Mouse (Mus musculus): ENCODE data around the gene S100a11. TPM values are rescaled to one million over a fixed set of nuclear protein-coding genes. Genes with fewer than 3 reads are reported as not detected.

Gene S100a11
- total and polyA plus RNA-seq, 3 experiments: 47.2 to 468 (median 75.2) TPM

DNA sequence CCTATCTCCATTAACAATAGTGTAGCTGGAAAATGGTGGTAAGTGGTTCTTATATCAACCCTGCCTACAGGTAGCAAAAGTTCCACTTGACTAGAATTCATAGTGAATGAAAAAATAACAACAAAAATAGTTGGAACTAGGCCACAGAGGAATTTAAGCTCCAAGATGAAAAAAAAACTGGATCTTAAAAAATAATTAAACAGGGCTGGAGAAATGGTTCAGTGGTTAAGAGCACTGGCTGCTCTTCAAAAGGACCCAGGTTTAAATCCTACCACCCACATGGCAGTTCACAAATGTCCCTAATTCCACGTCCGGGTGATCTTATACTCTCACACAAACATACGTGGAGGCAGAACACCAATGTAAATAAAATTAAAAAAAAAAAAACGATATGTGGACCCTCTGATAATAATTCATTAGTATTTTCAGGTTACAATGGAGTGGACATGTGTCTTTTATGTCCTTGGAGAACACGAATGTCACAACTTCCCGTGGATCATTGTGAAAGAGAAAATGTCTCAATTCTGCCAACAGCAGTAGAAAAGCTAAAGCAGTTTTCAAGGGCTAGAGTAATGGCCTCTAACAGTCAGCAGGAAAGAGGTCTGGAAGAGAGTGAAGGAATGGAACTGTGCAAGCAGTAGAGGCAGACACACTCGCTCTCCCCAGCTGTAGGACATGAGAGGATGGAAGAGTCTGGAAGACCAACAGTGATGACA is 7.7 kb upstream of the S100a11 start:
- in situ Hi-C loops (cut with MboI; ENCODE audit: low pct_ligation_motif_present, low pct_unique_long_range_greater_than_20kb, low sequenced_read_pairs) (no loop called here), dilution Hi-C loops (cut with MboI; ENCODE audit: extremely low pct_ligation_motif_present, extremely low pct_unique_long_range_greater_than_20kb, low sequenced_read_pairs) (no loop called here)
- Histone ChIP-seq H3K9me3 (replicated peaks; ENCODE audit: low read length) (no peaks in the 10 kb centered on the region), H3K4me3 (replicated peaks in 1 of 3; ENCODE audit: low read depth in 2 of 3, low read length in 2 of 3, poor library complexity in 1 of 3) (no peak overlapping the region), H3K27me3 (replicated peaks) (peaks cover 2% of the 10 kb centered on the region), H3K79me2 (replicated peaks; ENCODE audit: control insufficient read depth, extremely low read depth, insufficient read depth, poor library complexity, severe bottlenecking) (no peaks in the 10 kb centered on the region), H3K9ac (ENCODE audit: insufficient read depth, low read depth) (no peak overlapping the region), H3K36me3 (replicated peaks in 1 of 2; ENCODE audit: control insufficient read depth in 1 of 2, insufficient read depth in 1 of 2, low read length in 1 of 2) (no peaks in the 10 kb centered on the region), H3K27ac (ENCODE audit: insufficient read depth, low read depth) (no peak overlapping the region), H3K4me2 (ENCODE audit: insufficient read depth, low read depth, poor library complexity, severe bottlenecking) (no peak overlapping the region), H3K4me1 (ENCODE audit: control insufficient read depth in 1 of 2, insufficient read depth in 2 of 2) (no peaks in the 10 kb centered on the region)
- TF ChIP-seq NRF1 (IDR thresholded peaks at IDR 0.05; ENCODE audit: low read depth, low read length) (no peak), E2F4 (IDR thresholded peaks at IDR 0.05; ENCODE audit: insufficient replicate concordance, low read depth, low read length) (no peak), ZKSCAN1 (IDR thresholded peaks at IDR 0.05; ENCODE audit: borderline replicate concordance, low read depth, low read length) (no peak), SMC3 (IDR thresholded peaks at IDR 0.05; ENCODE audit: low read depth, low read length) (no peak), IRF4 (IDR thresholded peaks at IDR 0.05; ENCODE audit: low read depth, low read length) (no peak), MYC (IDR thresholded peaks at IDR 0.05; ENCODE audit: low read depth, low read length) (no peak), ELF1 (IDR thresholded peaks at IDR 0.05; ENCODE audit: low read depth, low read length) (no peak), POLR2A (IDR thresholded peaks at IDR 0.05; ENCODE audit: low read depth, low read length) (no peak), EP300 (IDR thresholded peaks at IDR 0.05; ENCODE audit: low read length) (no peak), PAX5 (IDR thresholded peaks at IDR 0.05; ENCODE audit: low read length) (no peak), ZNF384 (IDR thresholded peaks at IDR 0.05; ENCODE audit: low read depth, low read length) (no peak)
- DNase-seq (ENCODE audit: extremely low read depth): no peak

DNA sequence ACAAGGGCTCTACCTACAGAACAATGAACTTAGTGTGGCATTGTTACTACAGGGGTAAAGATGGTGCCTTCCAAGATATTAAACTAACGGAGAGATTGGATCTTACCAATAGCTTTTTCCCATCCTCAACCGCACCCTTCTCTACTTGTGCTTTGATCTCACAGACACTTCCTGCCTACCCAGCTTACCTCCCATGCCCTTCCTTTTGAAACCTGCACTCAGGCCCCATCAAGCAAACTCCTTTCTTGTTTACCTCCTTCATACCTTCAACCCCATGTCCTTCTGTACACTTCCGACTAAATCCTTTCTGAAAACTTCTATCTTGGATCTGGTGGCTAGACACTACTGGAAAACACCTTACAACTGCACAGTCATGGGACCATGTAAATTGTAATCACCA is 5.7 kb upstream of the S100a11 start:
- DNase-seq (ENCODE audit: extremely low read depth): no peak
- Histone ChIP-seq H3K9me3 (replicated peaks; ENCODE audit: low read length) (no peaks in the 10 kb centered on the region), H3K27ac (ENCODE audit: insufficient read depth, low read depth) (no peak overlapping the region), H3K27me3 (replicated peaks) (peaks cover 2% of the 10 kb centered on the region), H3K4me3 (replicated peaks in 1 of 3; ENCODE audit: low read depth in 2 of 3, low read length in 2 of 3, poor library complexity in 1 of 3) (no peak overlapping the region), H3K36me3 (replicated peaks in 1 of 2; ENCODE audit: control insufficient read depth in 1 of 2, insufficient read depth in 1 of 2, low read length in 1 of 2) (no peaks in the 10 kb centered on the region), H3K4me2 (ENCODE audit: insufficient read depth, low read depth, poor library complexity, severe bottlenecking) (no peak overlapping the region), H3K79me2 (replicated peaks; ENCODE audit: control insufficient read depth, extremely low read depth, insufficient read depth, poor library complexity, severe bottlenecking) (no peaks in the 10 kb centered on the region), H3K4me1 (ENCODE audit: control insufficient read depth in 1 of 2, insufficient read depth in 2 of 2) (no peaks in the 10 kb centered on the region; a peak in 1 of 4 replicates), H3K9ac (ENCODE audit: insufficient read depth, low read depth) (no peak overlapping the region)
- in situ Hi-C loops (cut with MboI; ENCODE audit: low pct_ligation_motif_present, low pct_unique_long_range_greater_than_20kb, low sequenced_read_pairs) (no loop called here), dilution Hi-C loops (cut with MboI; ENCODE audit: extremely low pct_ligation_motif_present, extremely low pct_unique_long_range_greater_than_20kb, low sequenced_read_pairs) (no loop called here)
- TF ChIP-seq MXI1 (IDR thresholded peaks at IDR 0.05; ENCODE audit: low read depth, low read length): no peak
- no peak for TF ChIP-seq TBP (conservative IDR thresholded peaks at IDR 0.05; ENCODE audit: low read depth, low read length)
- TF ChIP-seq USF1 (IDR thresholded peaks at IDR 0.05; ENCODE audit: low read depth, low read length): no peak
- no peak for TF ChIP-seq SMC3 (IDR thresholded peaks at IDR 0.05; ENCODE audit: low read depth, low read length)
- no peak for TF ChIP-seq USF2 (conservative IDR thresholded peaks at IDR 0.05; ENCODE audit: low read depth, low read length)
- TF ChIP-seq E2F4 (IDR thresholded peaks at IDR 0.05; ENCODE audit: insufficient replicate concordance, low read depth, low read length): no peak
- no peak for TF ChIP-seq SIN3A (IDR thresholded peaks at IDR 0.05; ENCODE audit: low read length)
- no peak for TF ChIP-seq NRF1 (IDR thresholded peaks at IDR 0.05; ENCODE audit: low read depth, low read length)
- no peak for TF ChIP-seq ZC3H11A (IDR thresholded peaks at IDR 0.05; ENCODE audit: low read depth, low read length)
- TF ChIP-seq RAD21 (IDR thresholded peaks at IDR 0.05; ENCODE audit: low read depth, low read length): no peak
- no peak for TF ChIP-seq RCOR1 (conservative IDR thresholded peaks at IDR 0.05; ENCODE audit: low read depth, low read length)
- TF ChIP-seq ETS1 (conservative IDR thresholded peaks at IDR 0.05; ENCODE audit: low read depth, low read length): no peak
- no peak for TF ChIP-seq CHD1 (IDR thresholded peaks at IDR 0.05; ENCODE audit: low read depth, low read length)
- no peak for TF ChIP-seq MEF2A (IDR thresholded peaks at IDR 0.05; ENCODE audit: borderline replicate concordance, low read depth, low read length)
- TF ChIP-seq JUND (conservative IDR thresholded peaks at IDR 0.05; ENCODE audit: low read depth, low read length): no peak
- no peak for TF ChIP-seq IRF4 (IDR thresholded peaks at IDR 0.05; ENCODE audit: low read depth, low read length)
- TF ChIP-seq BHLHE40 (IDR thresholded peaks at IDR 0.05; ENCODE audit: low read depth, low read length): no peak
- TF ChIP-seq CTCF (conservative IDR thresholded peaks at IDR 0.05 in 1 of 2, IDR thresholded peaks at IDR 0.05 in 1 of 2; ENCODE audit: low read depth in 2 of 2, low read length in 2 of 2): no peak
- TF ChIP-seq PAX5 (IDR thresholded peaks at IDR 0.05; ENCODE audit: low read length): no peak

Measured in CH12.LX (cell line).